Mouse (Mus musculus): ENCODE measurements around the gene P4hb.

DNA sequence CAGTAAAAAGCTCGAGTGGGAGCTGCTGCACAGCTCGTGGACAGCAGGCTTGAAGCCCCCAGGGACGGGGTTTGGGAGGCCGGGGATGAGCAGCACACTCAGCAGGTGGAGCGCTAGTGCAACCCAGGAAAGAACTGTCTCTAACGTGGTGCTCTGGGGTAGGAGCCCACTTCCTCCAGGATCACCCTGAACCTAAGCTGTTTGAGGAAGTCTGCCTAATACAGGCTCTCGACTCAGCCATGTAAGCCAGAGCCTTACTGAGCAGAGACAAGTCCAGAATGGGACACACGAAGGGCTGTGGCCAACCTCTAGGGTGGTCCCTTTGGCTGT, 34.1 kb downstream of the P4hb start:
- TF ChIP-seq GATA1 (IDR thresholded peaks at IDR 0.05; ENCODE audit: borderline replicate concordance, low read length) (no peak), FLI1 (IDR thresholded peaks at IDR 0.05; ENCODE audit: low read length) (no peak)

Data from megakaryocyte, embryonic 14.5 days (primary cell).